Mouse (Mus musculus): ENCODE results near the gene Zmiz1. TPM values are rescaled to one million over a fixed set of nuclear protein-coding genes. Genes with fewer than 3 reads are reported as not detected.

Zmiz1 gene
- total RNA-seq, 2 experiments from 2014 or later = 24.3 to 27.2 TPM

DNA sequence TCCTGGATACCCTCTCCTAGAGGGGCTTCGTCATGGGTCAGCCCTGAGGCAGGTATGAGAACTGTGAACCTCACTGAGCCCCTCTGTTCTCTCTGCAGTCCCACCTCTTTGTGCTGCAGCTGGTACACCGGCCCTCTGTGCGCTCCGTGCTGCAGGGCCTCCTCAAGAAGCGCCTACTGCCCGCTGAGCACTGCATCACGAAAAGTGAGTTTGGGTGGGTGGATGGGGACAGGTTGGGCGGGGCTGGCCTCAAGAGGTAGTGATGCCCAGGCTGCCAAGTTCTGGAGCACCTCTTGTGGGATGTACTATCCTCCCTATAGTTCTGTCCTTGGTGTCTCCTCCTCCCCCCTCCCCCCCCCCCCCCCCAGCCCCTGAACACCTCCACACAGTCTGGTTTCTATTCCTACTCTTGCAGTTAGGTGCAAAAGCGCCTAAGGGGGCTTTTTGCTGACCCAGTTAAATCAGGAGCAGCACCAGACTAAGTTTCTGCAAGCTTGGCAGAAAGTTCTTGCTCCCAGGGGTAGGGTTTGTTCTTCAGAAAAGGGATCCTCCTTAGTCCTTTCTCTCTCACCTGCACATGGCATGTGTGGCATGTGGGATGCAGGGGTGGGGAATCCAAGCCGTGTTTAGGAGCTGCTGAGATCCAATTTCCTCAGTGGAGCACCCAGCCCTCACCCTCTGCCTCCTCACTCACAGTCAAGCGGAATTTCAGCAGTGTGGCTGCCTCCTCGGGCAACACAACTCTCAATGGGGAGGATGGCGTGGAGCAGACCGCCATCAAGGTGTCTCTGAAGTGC, 195.6 kb downstream of the Zmiz1 start:
- intact Hi-C loops (cut with DNase I) = no loop called here

GRCm38 (mm10) chr14:25660661-25661060, 201.7 kb downstream of the Zmiz1 start:
- DNase-seq = no peak
- intact Hi-C loops (cut with DNase I) = no loop called here

More for the DNA sequence above, 195.6 kb downstream of the Zmiz1 start:
- DNase-seq = no peak

- DNase-seq = no peak
- intact Hi-C loops (cut with DNase I) = no loop called here
These were observed 202.4 kb downstream of the Zmiz1 start for GRCm38 (mm10) chr14:25661185-25661920.

DNA sequence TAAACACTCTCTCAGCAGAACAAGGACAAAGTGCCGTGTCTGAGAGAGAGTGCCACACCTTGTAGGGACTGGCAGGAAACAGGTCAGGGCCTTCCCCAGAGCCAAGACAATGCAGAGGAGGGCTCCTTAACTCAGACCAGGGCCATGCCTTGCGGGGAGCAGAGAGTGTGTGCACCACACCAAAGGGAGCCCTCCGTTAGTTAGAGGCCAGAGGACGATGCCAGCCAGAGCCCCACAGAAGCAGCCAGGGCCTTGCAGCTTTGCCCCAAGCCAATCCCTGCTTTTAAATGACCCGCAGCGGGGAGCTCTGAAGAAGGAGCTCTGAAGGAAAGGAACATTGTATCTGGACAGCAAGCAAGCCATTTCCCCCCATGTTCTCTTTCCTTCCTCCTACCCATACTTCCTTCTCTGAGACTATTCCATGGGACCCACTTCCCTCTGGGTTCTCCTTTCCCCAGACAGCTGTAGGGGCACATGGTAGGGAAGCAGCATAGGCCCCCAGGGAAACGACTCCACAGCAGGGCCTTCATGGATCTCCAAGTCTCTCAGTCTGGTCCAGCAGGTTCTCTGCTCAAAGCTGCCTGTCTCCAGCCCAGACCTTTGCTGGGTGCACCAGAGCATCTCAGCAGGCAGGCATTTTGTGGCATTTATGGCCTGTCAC, 204.8 kb downstream of the Zmiz1 start:
- intact Hi-C loops (cut with DNase I) = no loop called here
- DNase-seq = no peak

- DNase-seq = no peak
- intact Hi-C loops (cut with DNase I) = no loop called here
These were observed 205.3 kb downstream of the Zmiz1 start for GRCm38 (mm10) chr14:25664310-25664695.

DNA sequence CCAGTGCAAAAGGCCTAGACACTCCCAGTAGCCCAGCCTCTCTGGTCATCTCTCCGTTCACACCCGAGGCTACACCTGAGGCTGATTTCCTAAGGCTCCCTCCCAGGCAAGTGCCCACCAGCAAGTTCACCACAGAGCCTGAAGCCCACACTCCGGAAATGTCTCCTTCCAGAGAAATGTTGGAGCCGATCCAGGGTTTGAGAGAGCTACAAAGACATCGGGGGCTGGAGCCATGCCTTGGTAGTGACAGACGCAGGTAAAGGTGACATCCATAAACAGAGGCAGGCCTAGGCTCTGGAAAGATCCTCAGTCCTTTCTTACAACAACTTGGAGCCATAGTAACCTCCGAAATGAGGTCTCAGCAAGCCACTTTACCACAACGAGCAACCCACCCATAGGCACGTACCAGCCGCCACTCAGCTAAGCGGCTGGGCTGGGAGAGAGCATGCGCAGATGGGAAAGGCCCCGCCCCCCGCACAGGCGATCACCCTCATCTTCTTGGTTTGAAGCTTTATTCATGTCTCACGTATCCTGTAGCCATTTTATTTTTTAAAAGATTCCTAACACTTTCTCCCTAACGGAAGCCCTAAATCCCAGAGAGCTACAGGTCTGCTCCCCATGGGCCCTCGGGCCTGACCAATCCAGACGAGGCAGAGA, 206.5 kb downstream of the Zmiz1 start:
- peak in 1 of 2 experiments; percentile 0 for DNase-seq
- intact Hi-C loops (cut with DNase I) = no loop called here

DNA sequence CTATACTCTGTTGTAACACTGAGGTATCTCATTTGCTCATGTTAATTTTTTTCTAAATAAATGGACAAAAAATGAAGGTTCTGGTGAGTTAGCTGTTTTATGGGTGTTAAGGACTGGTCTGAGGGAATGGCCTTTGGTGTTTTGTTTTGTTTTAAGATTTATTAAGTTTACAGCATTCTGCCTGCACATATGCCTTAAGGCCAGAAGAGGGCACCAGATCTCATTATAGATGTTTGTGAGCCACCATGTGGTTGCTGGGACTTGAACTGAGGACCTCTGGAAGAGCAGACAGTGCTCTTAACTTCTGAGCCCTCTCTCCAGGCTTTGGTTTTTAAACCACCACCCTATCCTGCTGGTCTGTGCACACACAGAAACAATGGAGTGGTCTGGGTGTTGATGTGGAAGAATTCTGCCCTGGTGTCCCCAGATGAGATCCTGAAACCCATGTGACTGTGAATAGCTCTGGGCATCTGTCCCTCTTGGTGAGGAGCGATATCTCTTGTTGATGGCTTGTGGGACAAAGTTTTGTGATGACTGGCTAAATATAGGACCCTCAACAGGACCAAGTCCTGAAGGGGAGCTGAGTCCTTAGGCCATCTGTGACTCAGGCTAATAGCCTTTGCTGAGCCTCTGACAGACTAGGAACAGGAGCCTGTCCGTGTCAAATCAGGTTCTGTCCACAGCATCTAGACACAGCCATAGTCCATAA, 207.8 kb downstream of the Zmiz1 start:
- intact Hi-C loops (cut with DNase I) = no loop called here
- DNase-seq = no peak

GRCm38 (mm10) chr14:25667587-25667986, 208.6 kb downstream of the Zmiz1 start:
- intact Hi-C loops (cut with DNase I) = no loop called here
- peak in 1 of 2 experiments; percentile 0 for DNase-seq

DNA sequence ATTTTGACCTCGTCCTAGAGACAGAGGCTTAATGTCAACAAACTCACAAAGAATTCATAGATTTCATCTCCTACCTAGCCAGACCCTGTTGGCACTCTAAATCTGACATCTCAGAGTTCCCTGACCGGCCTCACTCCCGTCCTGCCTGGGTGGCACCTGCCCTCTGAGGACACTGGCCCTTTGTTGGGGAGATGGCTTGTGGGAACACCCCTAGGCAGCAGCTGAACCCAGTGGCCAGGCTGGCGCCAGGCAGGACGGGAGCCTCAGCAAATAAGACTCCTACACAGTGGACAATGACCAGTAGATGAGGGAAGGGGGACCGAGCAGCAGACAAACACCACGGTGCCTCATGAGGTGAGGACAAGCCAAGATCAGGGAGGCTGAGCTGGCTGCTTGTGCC, 220.6 kb downstream of the Zmiz1 start:
- intact Hi-C loops (cut with DNase I) = no loop called here

GRCm38 (mm10) chr14:25682020-25682419, 223.0 kb downstream of the Zmiz1 start:
- intact Hi-C loops (cut with DNase I) = no loop called here

More for the DNA sequence above, 220.6 kb downstream of the Zmiz1 start:
- no peak for DNase-seq

DNA sequence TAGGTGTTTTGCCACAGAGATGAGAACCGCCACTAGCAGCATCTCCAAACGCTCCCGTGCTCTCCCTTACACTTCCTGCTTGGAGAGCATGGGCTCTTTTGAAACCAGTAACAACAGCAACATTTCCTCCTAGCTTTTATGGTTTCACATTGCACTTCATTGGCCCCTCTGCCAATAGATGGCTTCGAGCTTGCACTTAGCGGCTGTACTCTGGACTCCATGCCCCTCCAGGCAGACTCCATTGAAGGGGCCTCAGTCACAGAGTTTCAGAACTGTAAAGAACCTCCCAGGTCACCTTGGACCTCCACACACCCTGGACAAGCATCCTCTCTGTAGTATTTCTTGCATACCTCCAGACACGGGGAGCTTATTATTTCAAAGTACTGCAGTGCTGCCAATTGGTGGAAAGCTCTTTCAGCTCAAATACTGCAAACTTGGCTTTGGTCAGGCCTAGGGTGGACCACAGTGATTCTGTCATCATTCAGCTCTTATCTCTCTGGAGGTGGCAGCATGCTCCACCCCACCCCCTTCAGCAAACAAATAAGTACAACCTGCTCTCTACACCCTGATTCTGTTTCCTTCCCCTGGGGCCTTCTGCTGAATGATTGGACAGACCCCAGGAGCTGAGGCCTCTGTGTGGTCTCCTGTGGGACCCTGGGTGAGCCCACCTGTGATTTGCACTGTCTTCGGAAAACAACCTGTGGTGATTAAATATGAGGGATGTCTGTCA, 227.4 kb downstream of the Zmiz1 start:
- DNase-seq = no peak
- intact Hi-C loops (cut with DNase I) = no loop called here

More at GRCm38 (mm10) chr14:25682020-25682419, 223.0 kb downstream of the Zmiz1 start:
- DNase-seq = no peak

DNA sequence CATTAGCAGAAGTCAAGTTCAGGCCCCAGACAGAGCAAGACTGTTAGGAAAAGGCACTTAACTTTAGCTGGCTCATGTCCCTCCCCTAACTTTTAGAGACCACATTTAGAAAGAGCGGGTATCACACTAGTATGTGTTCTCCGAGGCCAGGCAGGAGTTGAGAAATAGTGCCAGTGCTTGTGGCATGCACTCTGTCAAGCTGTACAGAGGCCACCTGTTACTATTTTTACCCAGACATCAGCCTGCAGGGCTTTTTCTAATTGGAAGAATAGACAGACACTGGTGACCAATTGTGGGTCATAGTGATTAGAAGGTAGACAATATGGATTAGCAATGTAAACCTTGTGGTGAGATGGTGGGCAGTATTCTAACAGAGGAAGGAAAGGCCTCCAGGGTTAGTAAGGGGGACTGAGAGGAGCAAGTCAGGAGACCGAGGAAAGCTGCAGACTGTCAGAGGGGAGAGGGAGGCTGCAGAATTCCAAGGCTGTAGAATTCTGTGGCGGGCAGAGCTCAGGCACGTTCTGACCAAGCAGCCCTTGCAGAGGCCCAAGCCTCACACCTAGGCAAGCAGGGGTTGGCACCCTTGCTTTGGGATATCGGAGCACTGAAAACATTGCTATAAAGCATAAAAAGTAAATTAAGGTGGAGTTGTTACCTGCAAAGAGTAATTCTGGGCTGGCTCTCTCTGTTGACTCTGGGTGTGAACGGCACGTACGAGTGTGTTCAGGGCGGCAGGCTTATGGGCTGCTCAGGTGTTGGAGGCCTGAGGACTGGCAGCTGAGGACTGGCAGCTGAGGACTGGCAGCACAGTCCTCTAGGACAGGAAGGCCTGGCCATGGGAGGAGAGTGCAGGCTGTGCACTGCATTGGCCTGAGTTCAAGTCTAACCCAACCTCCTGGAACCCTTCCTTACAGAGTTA, 228.3 kb downstream of the Zmiz1 start:
- DNase-seq = no peak
- intact Hi-C loops (cut with DNase I) = no loop called here

- intact Hi-C loops (cut with DNase I) = no loop called here
- no peak for DNase-seq
These were observed 234.4 kb downstream of the Zmiz1 start for GRCm38 (mm10) chr14:25693271-25693887.

- intact Hi-C loops (cut with DNase I) = no loop called here
- DNase-seq = peak; percentile 95
These were observed 235.0 kb downstream of the Zmiz1 start, which contains the start of gene Ppif for GRCm38 (mm10) chr14:25693888-25694568. Gene Ppif, plus strand, starts transcription at chr14:25694154.

GRCm38 (mm10) chr14:25694569-25694897, 235.5 kb downstream of the Zmiz1 start:
- intact Hi-C loops (cut with DNase I) = no loop called here
- no peak for DNase-seq

GRCm38 (mm10) chr14:25695059-25695458, 236.1 kb downstream of the Zmiz1 start:
- intact Hi-C loops (cut with DNase I) = no loop called here
- no peak for DNase-seq

- DNase-seq = no peak
- intact Hi-C loops (cut with DNase I) = no loop called here
These were observed 237.4 kb downstream of the Zmiz1 start for GRCm38 (mm10) chr14:25696356-25696755.
